Mouse (Mus musculus) kidney, adult 2 months (tissue): ENCODE data around the gene Rbfox1.

Experiments
- CTCF ChIP-seq: fragments of 200-500 bp; conservative IDR thresholded peaks from 2 replicates; pipeline ENCODE4 v1.5.1; 2011; ENCODE audit warnings: low read depth, mild to moderate bottlenecking, control low read depth, low read length, moderate library complexity, mixed read lengths; ENCODE audit not compliant: insufficient read depth, insufficient read length
- POLR2A ChIP-seq: fragments of 200-500 bp; IDR thresholded peaks from one replicate; pipeline ENCODE4 v1.6.1; 2011; ENCODE audit warnings: low read depth, low read length, control low read depth

GRCm38 (mm10) chr16:7074786-7075185 is 1189.6 kb downstream of the Rbfox1 start:
- TF ChIP-seq CTCF (no peak), POLR2A (no peak)
